Mouse (Mus musculus): Measurements from ENCODE around the gene Olfr78. TPM values are rescaled to one million over a fixed set of nuclear protein-coding genes. Genes with fewer than 3 reads are reported as not detected.

Gene Olfr78
- total RNA-seq (2022): under 1 TPM in 3 of 4 experiments, not detected in 1; 0.13 to 0.37 (median 0.16) TPM

DNA sequence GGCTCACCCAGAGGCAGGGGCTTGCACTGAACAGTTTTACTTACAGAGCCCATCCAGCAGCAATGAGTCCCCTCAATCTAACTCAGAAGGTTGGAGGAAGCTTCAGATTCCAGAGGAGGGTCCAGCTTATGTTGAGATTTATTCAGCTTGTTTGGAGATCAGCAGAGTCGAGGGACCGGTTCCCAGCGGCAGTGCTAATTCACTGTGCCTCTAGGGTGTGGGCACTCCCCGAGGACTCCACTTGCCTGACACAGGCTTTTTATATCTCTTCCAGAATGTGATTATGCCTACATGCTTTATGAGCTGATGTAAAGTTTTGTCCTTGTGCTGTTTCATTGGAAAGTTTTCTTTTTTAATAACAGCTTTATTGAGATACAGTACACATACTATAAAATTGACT lies at the start of gene Olfr78, which contains the start of gene Olfr560:
Gene Olfr78, minus strand, starts transcription at position 206 of the 400 bp plus-strand sequence.
Gene Olfr560, minus strand, starts transcription at position 101 of the 400 bp plus-strand sequence.
- DNase-seq (ENCODE audit: low spot score in 2 of 2): no peak

GRCm38 (mm10) chr7:102803180-102803579 lies 43.9 kb upstream of the Olfr78 start, which contains the start of gene Olfr564:
Olfr564 (plus strand) TSS chr7:102803480.
- no peak for DNase-seq (ENCODE audit: low spot score in 2 of 2)

GRCm38 (mm10) chr7:102770921-102771320 lies 11.7 kb upstream of the Olfr78 start, which contains the start of gene Olfr561:
Olfr561 (plus strand) TSS chr7:102771221.
- DNase-seq (ENCODE audit: low spot score in 2 of 2): no peak

DNA sequence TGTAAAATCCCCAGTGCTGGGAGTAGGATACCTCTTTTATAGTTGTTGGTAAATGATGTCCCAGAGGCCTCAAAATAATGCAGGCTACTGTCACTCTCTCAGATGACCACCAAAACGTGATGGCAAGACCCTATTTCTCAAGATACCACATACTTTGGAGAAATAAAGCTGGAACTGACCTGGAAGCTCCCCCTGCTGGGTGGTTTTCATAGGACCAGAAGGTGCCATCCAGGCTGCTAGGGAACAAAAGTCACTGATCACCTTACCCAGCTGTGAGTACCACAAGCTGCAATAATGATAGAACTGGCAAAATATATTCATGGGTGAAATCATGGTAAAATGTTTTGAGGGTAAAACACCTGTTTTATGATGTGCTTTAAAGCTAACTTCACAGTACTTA lies 7.2 kb downstream of the Olfr78 start:
- DNase-seq (ENCODE audit: low spot score in 2 of 2): no peak

GRCm38 (mm10) chr7:102737705-102738104 lies 21.6 kb downstream of the Olfr78 start:
- DNase-seq (ENCODE audit: low spot score in 2 of 2): no peak

GRCm38 (mm10) chr7:102733793-102734192 lies 25.5 kb downstream of the Olfr78 start:
- DNase-seq (ENCODE audit: low spot score in 2 of 2): no peak

GRCm38 (mm10) chr7:102727391-102727790 lies 31.9 kb downstream of the Olfr78 start, which contains the start of gene Olfr559:
Olfr559 (minus strand) TSS chr7:102727491.
- DNase-seq (ENCODE audit: low spot score in 2 of 2): no peak

GRCm38 (mm10) chr7:102718970-102719369 lies 40.3 kb downstream of the Olfr78 start, which contains the start of gene Olfr33:
Olfr33 (minus strand) TSS chr7:102719070.
- DNase-seq (ENCODE audit: low spot score in 2 of 2): no peak

GRCm38 (mm10) chr7:102701915-102702314 lies 57.4 kb downstream of the Olfr78 start, which contains the start of gene Olfr558:
Olfr558 (plus strand) TSS chr7:102702215.
- DNase-seq (ENCODE audit: low spot score in 2 of 2): no peak

GRCm38 (mm10) chr7:102698461-102698860 lies 60.8 kb downstream of the Olfr78 start:
- no peak for DNase-seq (ENCODE audit: low spot score in 2 of 2)

- DNase-seq (ENCODE audit: low spot score in 2 of 2): no peak
Measured at GRCm38 (mm10) chr7:102695358-102696125, 63.7 kb downstream of the Olfr78 start, which contains the start of gene Olfr557. Olfr557 (plus strand) TSS chr7:102695910.

Other genes with a start within 250 kb of the Olfr78 start
- gene Olfr547, start 224.7 kb downstream of the Olfr78 start, total RNA-seq (2022): not detected
- not detected for gene Olfr548-ps1, start 218.6 kb downstream of the Olfr78 start, total RNA-seq (2022)
- not detected for gene Olfr549, start 209.6 kb downstream of the Olfr78 start, total RNA-seq (2022)
- gene Trim21, start 194.0 kb downstream of the Olfr78 start, total RNA-seq (2022): 1 to 10 TPM; 3.5 to 5.9 (median 4.8) TPM
- gene Olfr550, start 188.0 kb downstream of the Olfr78 start, total RNA-seq (2022): 1 to 10 TPM; 1.3 to 3.4 (median 2.2) TPM
- not detected for gene Olfr551, start 167.6 kb downstream of the Olfr78 start, total RNA-seq (2022)
- gene Olfr552, start 161.7 kb downstream of the Olfr78 start, total RNA-seq (2022): under 1 TPM; 0.14 to 0.33 (median 0.18) TPM
- not detected for gene Olfr553, start 141.3 kb downstream of the Olfr78 start, total RNA-seq (2022)
- gene Olfr554, start 121.0 kb downstream of the Olfr78 start, total RNA-seq (2022): under 1 TPM in 1 of 4 experiments, not detected in 3; 0.24 TPM
- not detected for gene Olfr555, start 100.6 kb downstream of the Olfr78 start, total RNA-seq (2022)
- gene Olfr556, start 94.6 kb downstream of the Olfr78 start, total RNA-seq (2022): under 1 TPM in 1 of 4 experiments, not detected in 3; 0.19 TPM
- 1 to 10 TPM; 6.8 to 8.6 (median 8.0) TPM for gene Trim68, start 72.1 kb downstream of the Olfr78 start, total RNA-seq (2022)
- under 1 TPM; 0.12 to 0.85 (median 0.17) TPM for gene Olfr557, start 63.6 kb downstream of the Olfr78 start, total RNA-seq (2022)
- gene Olfr558, start 57.3 kb downstream of the Olfr78 start, total RNA-seq (2022): under 1 TPM; 0.31 to 0.49 (median 0.39) TPM
- not detected for gene Olfr33, start 40.4 kb downstream of the Olfr78 start, total RNA-seq (2022)
- gene Olfr559, start 32.0 kb downstream of the Olfr78 start, total RNA-seq (2022): not detected
- not detected for gene Olfr560, start 105 bp downstream of the Olfr78 start, total RNA-seq (2022)
- not detected for gene Olfr561, start 11.8 kb upstream of the Olfr78 start, total RNA-seq (2022)
- gene Olfr564, start 44.0 kb upstream of the Olfr78 start, total RNA-seq (2022): under 1 TPM in 3 of 4 experiments, not detected in 1; 0.40 to 0.68 (median 0.51) TPM
- gene Olfr566, start 99.3 kb upstream of the Olfr78 start, total RNA-seq (2022): not detected
- gene Olfr568, start 117.7 kb upstream of the Olfr78 start, total RNA-seq (2022): not detected
- not detected for gene Olfr569, start 131.4 kb upstream of the Olfr78 start, total RNA-seq (2022)
- not detected for gene Olfr570, start 135.1 kb upstream of the Olfr78 start, total RNA-seq (2022)
- gene Olfr571, start 158.1 kb upstream of the Olfr78 start, total RNA-seq (2022): not detected
- gene Olfr572, start 164.9 kb upstream of the Olfr78 start, total RNA-seq (2022): not detected
- not detected for gene Olfr573-ps1, start 183.1 kb upstream of the Olfr78 start, total RNA-seq (2022)
- not detected for gene Olfr574, start 189.0 kb upstream of the Olfr78 start, total RNA-seq (2022)
- not detected for gene Olfr575, start 199.3 kb upstream of the Olfr78 start, total RNA-seq (2022)
- gene Olfr576, start 203.2 kb upstream of the Olfr78 start, total RNA-seq (2022): not detected
- gene Olfr577, start 216.5 kb upstream of the Olfr78 start, total RNA-seq (2022): not detected
- not detected for gene Olfr578, start 229.9 kb upstream of the Olfr78 start, total RNA-seq (2022)

All from layer of hippocampus, adult 8-10 months (tissue).